Mouse (Mus musculus): ENCODE measurements around the gene Lrmda. TPM values are rescaled to one million over a fixed set of nuclear protein-coding genes. Genes with fewer than 3 reads are reported as not detected.

Lrmda gene
- polyA plus RNA-seq, 1 experiment, result not detected

- peak; percentile 64 for DNase-seq (ENCODE audit: low read depth)
- TF ChIP-seq POLR2A (IDR thresholded peaks at IDR 0.05; ENCODE audit: borderline replicate concordance, extremely low read depth, insufficient read depth, insufficient read length, poor library complexity, severe bottlenecking) (no peak), CTCF (IDR thresholded peaks at IDR 0.05; ENCODE audit: borderline replicate concordance, extremely low read depth, insufficient read depth, insufficient read length) (no peak)
Measured at GRCm38 (mm10) chr14:23016068-23016611, 996.6 kb downstream of the Lrmda start.

GRCm38 (mm10) chr14:23041002-23041401 is 1021.5 kb downstream of the Lrmda start:
- no peak for TF ChIP-seq POLR2A (IDR thresholded peaks at IDR 0.05; ENCODE audit: borderline replicate concordance, extremely low read depth, insufficient read depth, insufficient read length, poor library complexity, severe bottlenecking)
- DNase-seq (ENCODE audit: low read depth), result no peak

GRCm38 (mm10) chr14:23045322-23045721 is 1025.8 kb downstream of the Lrmda start:
- no peak for DNase-seq (ENCODE audit: low read depth)
- TF ChIP-seq POLR2A (IDR thresholded peaks at IDR 0.05; ENCODE audit: borderline replicate concordance, extremely low read depth, insufficient read depth, insufficient read length, poor library complexity, severe bottlenecking) (no peak), CTCF (IDR thresholded peaks at IDR 0.05; ENCODE audit: borderline replicate concordance, extremely low read depth, insufficient read depth, insufficient read length) (no peak)

- DNase-seq (ENCODE audit: low read depth), result peak; percentile 88
- TF ChIP-seq CTCF (IDR thresholded peaks at IDR 0.05; ENCODE audit: borderline replicate concordance, extremely low read depth, insufficient read depth, insufficient read length), result peak; percentile 67; the same call in 1 of the 2 replicates
- no peak for TF ChIP-seq POLR2A (IDR thresholded peaks at IDR 0.05; ENCODE audit: borderline replicate concordance, extremely low read depth, insufficient read depth, insufficient read length, poor library complexity, severe bottlenecking)
Measured at GRCm38 (mm10) chr14:23046330-23046729, 1026.8 kb downstream of the Lrmda start.

- no peak for DNase-seq (ENCODE audit: low read depth)
- TF ChIP-seq CTCF (IDR thresholded peaks at IDR 0.05; ENCODE audit: borderline replicate concordance, extremely low read depth, insufficient read depth, insufficient read length) (no peak), POLR2A (IDR thresholded peaks at IDR 0.05; ENCODE audit: borderline replicate concordance, extremely low read depth, insufficient read depth, insufficient read length, poor library complexity, severe bottlenecking) (no peak)
Measured at GRCm38 (mm10) chr14:23051441-23051840, 1031.9 kb downstream of the Lrmda start.

- peak; percentile 70 for DNase-seq (ENCODE audit: low read depth)
- no peak for TF ChIP-seq POLR2A (IDR thresholded peaks at IDR 0.05; ENCODE audit: borderline replicate concordance, extremely low read depth, insufficient read depth, insufficient read length, poor library complexity, severe bottlenecking)
Measured at GRCm38 (mm10) chr14:23052833-23053592, 1033.5 kb downstream of the Lrmda start.

- no peak for DNase-seq (ENCODE audit: low read depth)
- no peak for TF ChIP-seq POLR2A (IDR thresholded peaks at IDR 0.05; ENCODE audit: borderline replicate concordance, extremely low read depth, insufficient read depth, insufficient read length, poor library complexity, severe bottlenecking)
- no peak for TF ChIP-seq CTCF (IDR thresholded peaks at IDR 0.05; ENCODE audit: borderline replicate concordance, extremely low read depth, insufficient read depth, insufficient read length)
Measured at GRCm38 (mm10) chr14:23057228-23057976, 1037.9 kb downstream of the Lrmda start.

GRCm38 (mm10) chr14:23057987-23058386 is 1038.5 kb downstream of the Lrmda start:
- DNase-seq (ENCODE audit: low read depth), result no peak
- TF ChIP-seq CTCF (IDR thresholded peaks at IDR 0.05; ENCODE audit: borderline replicate concordance, extremely low read depth, insufficient read depth, insufficient read length) (no peak), POLR2A (IDR thresholded peaks at IDR 0.05; ENCODE audit: borderline replicate concordance, extremely low read depth, insufficient read depth, insufficient read length, poor library complexity, severe bottlenecking) (no peak)

GRCm38 (mm10) chr14:23078719-23079118 is 1059.2 kb downstream of the Lrmda start:
- no peak for DNase-seq (ENCODE audit: low read depth)
- TF ChIP-seq CTCF (IDR thresholded peaks at IDR 0.05; ENCODE audit: borderline replicate concordance, extremely low read depth, insufficient read depth, insufficient read length) (no peak), POLR2A (IDR thresholded peaks at IDR 0.05; ENCODE audit: borderline replicate concordance, extremely low read depth, insufficient read depth, insufficient read length, poor library complexity, severe bottlenecking) (no peak)

- TF ChIP-seq CTCF (IDR thresholded peaks at IDR 0.05; ENCODE audit: borderline replicate concordance, extremely low read depth, insufficient read depth, insufficient read length) (no peak), POLR2A (IDR thresholded peaks at IDR 0.05; ENCODE audit: borderline replicate concordance, extremely low read depth, insufficient read depth, insufficient read length, poor library complexity, severe bottlenecking) (no peak)
- DNase-seq (ENCODE audit: low read depth), result no peak
Measured at GRCm38 (mm10) chr14:23084241-23084773, 1064.8 kb downstream of the Lrmda start.

- TF ChIP-seq POLR2A (IDR thresholded peaks at IDR 0.05; ENCODE audit: borderline replicate concordance, extremely low read depth, insufficient read depth, insufficient read length, poor library complexity, severe bottlenecking) (no peak), CTCF (IDR thresholded peaks at IDR 0.05; ENCODE audit: borderline replicate concordance, extremely low read depth, insufficient read depth, insufficient read length) (no peak)
Measured at GRCm38 (mm10) chr14:23084797-23085196, 1065.3 kb downstream of the Lrmda start.

More at GRCm38 (mm10) chr14:23084797-23085196, 1065.3 kb downstream of the Lrmda start:
- DNase-seq (ENCODE audit: low read depth), result no peak
